In the genomic region with DNA sequence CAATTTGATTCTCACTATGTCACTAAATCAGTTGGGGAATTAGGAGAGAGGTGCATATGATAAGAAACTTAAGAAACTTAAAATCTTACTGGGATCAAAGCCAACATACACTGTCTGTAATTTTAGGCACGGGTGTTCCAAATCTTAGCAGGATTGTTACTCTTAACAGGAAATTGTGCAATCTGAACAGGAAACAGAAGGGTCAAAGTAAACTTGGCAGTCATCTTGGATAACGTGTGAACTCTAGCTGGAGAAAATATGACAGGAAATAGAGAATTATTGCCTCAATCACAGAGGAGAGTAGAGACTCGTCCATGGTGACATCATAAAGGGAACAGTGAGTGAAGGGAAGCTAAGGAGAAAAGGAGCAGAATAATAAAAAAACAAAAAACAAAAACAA, we compare ENCODE assay signal across 25 mouse cellular contexts.
"Had no signal": no experiment of that assay in that cellular context is flagged by ENCODE, and none has a peak within 500 bp of the region (broad histone marks: within the 10 kb centered on the region; RNA-seq: fewer than 3 reads in every experiment).

No protein-coding gene starts in this region.

- H3K4me2 ChIP-seq: heart, embryonic 11.5 days; heart, embryonic 13.5 days; heart, embryonic 15.5 days; hindbrain, embryonic 13.5 days; hindbrain, embryonic 15.5 days; kidney, embryonic 15.5 days; limb, embryonic 13.5 days; limb, embryonic 15.5 days; liver, embryonic 12.5 days had no signal

- H3K4me3 ChIP-seq: heart, adult 2 months; heart, embryonic 13.5 days; heart, embryonic 15.5 days; hindbrain, embryonic 13.5 days; hindbrain, embryonic 15.5 days; kidney, embryonic 15.5 days; layer of hippocampus, adult 2 months; left cerebral cortex, adult 2 months; limb, embryonic 13.5 days; limb, embryonic 15.5 days; liver, embryonic 12.5 days had no signal

- H3K27ac ChIP-seq: heart, adult 2 months; heart, embryonic 13.5 days; heart, embryonic 15.5 days; hindbrain, embryonic 13.5 days; hindbrain, embryonic 15.5 days; hindbrain, postnatal 0 days; kidney, embryonic 15.5 days; layer of hippocampus, adult 2 months; left cerebral cortex, adult 2 months; limb, embryonic 13.5 days; limb, embryonic 15.5 days; liver, embryonic 12.5 days; liver, embryonic 14.5 days had no signal

- ATAC-seq: hindbrain, postnatal 0 days; intestine, embryonic 16.5 days; liver, embryonic 12.5 days had no signal

- H3K36me3 ChIP-seq: heart, embryonic 13.5 days; heart, embryonic 15.5 days; hindbrain, embryonic 13.5 days; hindbrain, embryonic 15.5 days; kidney, embryonic 15.5 days; limb, embryonic 13.5 days; limb, embryonic 15.5 days; liver, embryonic 12.5 days had no signal

- H3K9me3 ChIP-seq: heart, embryonic 13.5 days; heart, embryonic 15.5 days; hindbrain, embryonic 13.5 days; hindbrain, embryonic 15.5 days; kidney, embryonic 15.5 days; limb, embryonic 13.5 days; limb, embryonic 15.5 days; liver, embryonic 12.5 days had no signal

- H3K9ac ChIP-seq: heart, embryonic 13.5 days; heart, embryonic 15.5 days; hindbrain, embryonic 13.5 days; hindbrain, embryonic 15.5 days; kidney, embryonic 15.5 days; limb, embryonic 13.5 days; limb, embryonic 15.5 days; liver, embryonic 12.5 days; liver, embryonic 14.5 days had no signal

- H3K27me3 ChIP-seq: heart, embryonic 13.5 days; heart, embryonic 15.5 days; hindbrain, embryonic 15.5 days; kidney, embryonic 15.5 days; limb, embryonic 13.5 days; limb, embryonic 15.5 days; liver, embryonic 12.5 days had no signal

- H3K4me1 ChIP-seq: heart, embryonic 15.5 days; hindbrain, embryonic 15.5 days; limb, embryonic 13.5 days; limb, embryonic 15.5 days; liver, embryonic 12.5 days had no signal

- DNase-seq: gastrocnemius, postnatal 14 days; gastrocnemius, postnatal 36 days; heart, adult 2 months; heart, postnatal 14 days; heart, postnatal 36 days; kidney, adult 11 months; kidney, adult 2 months; kidney, adult 9 months; kidney, postnatal 10 days; kidney, postnatal 36 days; left cerebral cortex, postnatal 4 days had no signal
